Mouse (Mus musculus) bone marrow macrophage, adult 2 months (primary cell): ENCODE results near the gene Nr2f6. TPM values are rescaled to one million over a fixed set of nuclear protein-coding genes. Genes with fewer than 3 reads are reported as not detected.

Experiments used
- H3K27ac ChIP-seq: 2 replicates; pipeline ENCODE4 v1.5.1; 2012; ENCODE audit warnings: low read depth, low read length; ENCODE audit not compliant: insufficient read depth
- H3K4me1 ChIP-seq: 2 replicates; pipeline ENCODE4 v1.6.1; 2012; ENCODE audit warnings: low read length; ENCODE audit not compliant: control insufficient read depth, insufficient read depth
- H3K4me3 ChIP-seq: 2 replicates; pipeline ENCODE4 v1.5.1; 2012; ENCODE audit warnings: mild to moderate bottlenecking, low read length, moderate library complexity; ENCODE audit not compliant: insufficient read depth
- CTCF ChIP-seq: IDR thresholded peaks from 2 replicates; pipeline ENCODE4 v1.5.1; 2012; ENCODE audit warnings: low read depth, mild to moderate bottlenecking, low read length, moderate library complexity
- POLR2A ChIP-seq: IDR thresholded peaks from 2 replicates; pipeline ENCODE4 v1.6.1; 2012; ENCODE audit warnings: mild to moderate bottlenecking, low read depth, low read length, borderline replicate concordance
- polyA plus RNA-seq: library from polyadenylated mRNA; stranded (reverse); fragments of >200 nt; gene quantifications from 2 replicates; pipeline ENCODE4 v1.2.4, GENCODE M21; 2012; ENCODE audit not compliant: missing spikeins, insufficient read depth, insufficient read length

The Nr2f6 gene
- polyA plus RNA-seq, result 20.2 and 23.9 TPM in 2 replicates

- peaks cover 11% of the 10 kb centered on the region for H3K4me1 ChIP-seq
- peak within 1 kb of the TSS; percentile 58 for H3K27ac ChIP-seq
- TF ChIP-seq POLR2A (no peak), CTCF (no peak)
- H3K4me3 ChIP-seq, result peak within 1 kb of the TSS; percentile 78
These were observed at the start of gene Nr2f6 for GRCm38 (mm10) chr8:71381421-71381970. Gene Nr2f6, minus strand, starts transcription at chr8:71381960.

- H3K27ac ChIP-seq, result no peak overlapping the region
- no peak overlapping the region for H3K4me3 ChIP-seq
- TF ChIP-seq CTCF (no peak), POLR2A (no peak)
- peaks cover 8% of the 10 kb centered on the region for H3K4me1 ChIP-seq
These were observed 40.4 kb upstream of the Nr2f6 start for GRCm38 (mm10) chr8:71422121-71422520.

GRCm38 (mm10) chr8:71411535-71412273 is 29.9 kb upstream of the Nr2f6 start:
- peaks cover 10% of the 10 kb centered on the region for H3K4me1 ChIP-seq
- TF ChIP-seq CTCF, result no peak
- no peak overlapping the region for H3K27ac ChIP-seq
- H3K4me3 ChIP-seq, result no peak overlapping the region

- H3K4me3 ChIP-seq, result no peak overlapping the region
- H3K4me1 ChIP-seq, result peaks cover 28% of the 10 kb centered on the region
- no peak overlapping the region for H3K27ac ChIP-seq
- TF ChIP-seq POLR2A (no peak), CTCF (no peak)
These were observed 26.5 kb upstream of the Nr2f6 start for GRCm38 (mm10) chr8:71408231-71408630.

GRCm38 (mm10) chr8:71407441-71407840 is 25.7 kb upstream of the Nr2f6 start:
- Histone ChIP-seq H3K4me1 (peaks cover 28% of the 10 kb centered on the region), H3K4me3 (no peak overlapping the region), H3K27ac (no peak overlapping the region)
- no peak for TF ChIP-seq CTCF
- no peak for TF ChIP-seq POLR2A

- peak overlapping the region; percentile 79 for H3K4me3 ChIP-seq
- H3K27ac ChIP-seq, result peak overlapping the region; percentile 27; the same call in 1 of the 2 replicates
- H3K4me1 ChIP-seq, result peaks cover 22% of the 10 kb centered on the region
- TF ChIP-seq CTCF (peak; percentile 48), POLR2A (no peak)
These were observed 24.6 kb upstream of the Nr2f6 start for GRCm38 (mm10) chr8:71406099-71407015.

GRCm38 (mm10) chr8:71405401-71406098 is 23.8 kb upstream of the Nr2f6 start, which contains the start of gene Ankle1:
Gene Ankle1, plus strand, starts transcription at chr8:71406010.
- Histone ChIP-seq H3K4me3 (peak within 1 kb of the TSS; percentile 79), H3K27ac (peak within 1 kb of the TSS; percentile 64), H3K4me1 (peaks cover 20% of the 10 kb centered on the region)
- peak; percentile 78; the same call in 1 of the 2 replicates for TF ChIP-seq POLR2A
- TF ChIP-seq CTCF, result no peak

- Histone ChIP-seq H3K27ac (peak overlapping the region; percentile 64), H3K4me1 (peaks cover 20% of the 10 kb centered on the region), H3K4me3 (peak overlapping the region; percentile 79)
- TF ChIP-seq POLR2A (no peak), CTCF (no peak)
These were observed 23.2 kb upstream of the Nr2f6 start for GRCm38 (mm10) chr8:71404951-71405351.

GRCm38 (mm10) chr8:71404011-71404410 is 22.3 kb upstream of the Nr2f6 start:
- Histone ChIP-seq H3K27ac (peak overlapping the region; percentile 64; the same call in 1 of the 2 replicates), H3K4me1 (peaks cover 20% of the 10 kb centered on the region), H3K4me3 (no peak overlapping the region)
- TF ChIP-seq POLR2A (no peak), CTCF (no peak)
